Mouse (Mus musculus) splenic B cell, adult 2 months (primary cell): Measurements from ENCODE around the gene A2ml1.
"Not testable (repeated sequence)": the region's sequence is repeated elsewhere in the genome, so short reads cannot be mapped to it uniquely, and the experiment has no call there.

ENCODE experiments used
- DNase-seq: peaks from one replicate; pipeline ENCODE4 v3.0.0-alpha.2; 2011; ENCODE audit warnings: low read depth, low spot score
- H3K27me3 ChIP-seq: 2 replicates; pipeline ENCODE4 v1.6.1; 2012; ENCODE audit warnings: mild to moderate bottlenecking, low read length, moderate library complexity, mixed read lengths; ENCODE audit not compliant: control insufficient read depth, poor library complexity, insufficient read depth, severe bottlenecking
- H3K36me3 ChIP-seq: 2 replicates; pipeline ENCODE4 v1.6.1; 2012; ENCODE audit warnings: mild to moderate bottlenecking, low read length, moderate library complexity, mixed read lengths; ENCODE audit not compliant: control insufficient read depth, poor library complexity, insufficient read depth, severe bottlenecking

A2ml1 gene

DNA sequence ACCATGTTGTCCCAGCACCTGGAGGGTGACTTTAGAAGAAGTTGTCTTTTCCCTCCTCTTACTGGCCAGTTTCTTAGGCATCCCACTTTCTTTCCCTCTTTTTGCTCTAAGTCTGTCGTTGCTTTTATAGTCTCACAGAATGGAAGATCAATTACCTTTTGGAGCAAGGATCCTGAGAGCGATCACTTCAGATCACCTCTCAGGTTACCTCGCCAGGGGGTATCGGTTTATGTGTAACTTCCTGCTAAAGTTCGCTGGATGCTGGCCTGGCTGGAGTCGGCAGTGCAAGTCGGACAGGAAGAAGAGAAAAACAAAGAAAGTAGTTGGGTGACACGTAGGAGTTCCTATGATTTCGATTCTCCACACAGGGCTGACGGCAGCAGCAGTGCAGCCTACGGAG, at the start of gene A2ml1:
TSS of gene A2ml1 (minus strand) at position 101 of the 400 bp plus-strand sequence.
- DNase-seq, result no peak
- H3K36me3 ChIP-seq, result no peaks in the 10 kb centered on the region
- H3K27me3 ChIP-seq, result no peaks in the 10 kb centered on the region

DNA sequence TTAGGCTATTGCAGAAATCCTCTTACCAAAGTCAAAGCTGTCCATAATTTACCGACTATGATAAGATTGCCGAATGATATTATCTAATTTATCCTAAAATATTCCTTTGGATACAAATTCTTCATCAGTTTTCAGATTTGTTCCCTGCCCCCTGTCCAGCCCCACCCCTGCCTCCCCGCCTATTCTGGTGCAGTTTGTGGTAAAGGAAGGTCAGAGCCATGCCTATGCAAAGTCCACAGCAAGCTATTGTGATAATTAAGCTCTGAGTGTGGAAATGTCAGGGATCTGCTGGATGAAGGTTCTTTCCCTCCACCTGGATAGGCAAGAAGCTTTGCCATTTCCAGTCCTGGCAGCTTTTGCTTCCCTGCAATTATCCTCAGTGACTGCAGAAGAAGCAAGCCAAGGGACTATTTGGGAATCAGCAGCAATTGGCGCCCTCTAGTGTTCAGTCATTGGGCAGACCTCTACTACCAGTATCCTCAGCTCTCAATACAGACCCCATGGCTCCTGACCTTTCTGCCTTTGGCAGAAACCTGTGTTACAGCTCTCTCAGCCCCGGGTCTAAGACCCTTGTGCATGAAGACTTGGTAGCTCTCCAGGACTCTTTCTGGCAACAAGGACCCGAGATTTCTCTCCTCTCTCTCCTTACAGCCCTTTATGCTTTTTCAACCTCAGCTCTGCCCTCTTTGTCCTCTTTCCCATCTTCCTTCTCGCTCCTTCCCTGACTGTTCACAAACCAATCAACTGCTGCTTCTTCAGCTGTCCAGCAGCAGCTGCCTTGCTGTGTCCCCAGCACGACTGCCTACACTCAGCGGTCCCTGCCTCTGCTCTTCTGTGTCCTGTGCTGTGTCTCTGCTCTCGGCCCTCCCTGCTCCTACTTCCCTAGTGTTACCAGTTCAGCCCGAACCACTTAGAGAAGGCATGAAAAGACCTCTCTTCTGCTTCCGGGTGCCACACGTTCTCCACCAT, 48.6 kb upstream of the A2ml1 start:
- DNase-seq, result peak; percentile 63
- not testable (repeated sequence) for H3K36me3 ChIP-seq, H3K27me3 ChIP-seq

DNA sequence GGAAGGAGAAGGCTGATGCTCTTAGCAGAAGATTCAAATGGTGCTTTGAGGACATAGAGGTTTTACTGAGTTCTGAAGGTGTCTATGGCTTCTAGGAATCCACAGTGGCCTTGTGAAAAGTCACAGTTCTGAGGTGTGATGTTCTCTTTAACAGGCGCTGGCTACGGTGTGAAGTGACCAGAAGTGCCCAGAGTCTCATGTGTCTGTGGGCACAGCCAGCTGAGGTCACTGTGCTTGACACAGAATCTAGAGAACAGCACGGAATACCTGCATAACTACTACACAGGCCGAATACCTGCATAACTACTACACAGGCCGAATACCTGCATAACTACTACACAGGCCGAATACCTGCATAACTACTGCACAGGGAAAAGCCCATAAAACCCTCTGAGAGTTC, 43.8 kb upstream of the A2ml1 start:
- DNase-seq, H3K27me3 ChIP-seq, H3K36me3 ChIP-seq: not testable (repeated sequence)

DNA sequence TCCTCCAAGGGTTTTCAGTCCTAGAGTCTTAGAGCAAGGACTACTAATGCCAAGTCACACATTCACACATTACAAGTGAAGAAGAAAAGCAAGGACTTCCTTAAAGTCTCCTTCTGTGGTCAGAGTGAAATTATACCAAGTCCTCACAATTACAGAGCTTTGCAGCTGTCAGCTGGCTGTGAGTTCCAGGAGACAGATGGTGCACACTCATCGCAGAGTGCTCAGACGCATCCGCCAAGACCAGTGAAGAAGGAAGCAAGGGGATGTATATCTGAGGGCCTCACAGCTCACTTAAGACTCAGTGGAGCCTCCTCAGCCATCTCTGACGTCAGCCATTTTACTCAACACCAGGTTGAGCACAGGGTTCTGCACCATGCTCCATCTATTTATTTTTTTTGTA, 43.0 kb upstream of the A2ml1 start:
- no peaks in the 10 kb centered on the region for H3K36me3 ChIP-seq
- no peaks in the 10 kb centered on the region for H3K27me3 ChIP-seq
- DNase-seq, result no peak

DNA sequence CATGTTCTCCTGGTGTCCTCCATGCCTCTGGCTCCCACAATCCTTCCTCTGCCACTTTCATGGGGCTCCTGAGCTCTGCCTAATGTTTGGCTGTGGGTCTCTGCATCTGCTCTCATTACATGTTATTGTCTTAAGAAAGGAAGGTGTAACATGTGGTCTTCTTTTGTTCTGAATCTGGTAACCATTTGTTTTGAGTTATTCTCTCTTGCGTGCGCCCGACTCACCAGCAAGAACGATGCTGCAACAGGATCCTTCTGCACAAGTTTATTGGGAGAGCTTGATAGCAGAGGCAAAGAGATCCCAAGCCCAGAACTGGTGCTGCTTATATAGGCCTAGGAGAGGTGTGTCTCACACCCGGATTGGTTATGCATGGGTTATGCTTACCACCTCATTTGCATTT, 42.0 kb upstream of the A2ml1 start, which contains the start of gene Klrb1a:
TSS of gene Klrb1a (minus strand) at position 101 of the 400 bp plus-strand sequence.
- H3K27me3 ChIP-seq, DNase-seq, H3K36me3 ChIP-seq: not testable (repeated sequence)

DNA sequence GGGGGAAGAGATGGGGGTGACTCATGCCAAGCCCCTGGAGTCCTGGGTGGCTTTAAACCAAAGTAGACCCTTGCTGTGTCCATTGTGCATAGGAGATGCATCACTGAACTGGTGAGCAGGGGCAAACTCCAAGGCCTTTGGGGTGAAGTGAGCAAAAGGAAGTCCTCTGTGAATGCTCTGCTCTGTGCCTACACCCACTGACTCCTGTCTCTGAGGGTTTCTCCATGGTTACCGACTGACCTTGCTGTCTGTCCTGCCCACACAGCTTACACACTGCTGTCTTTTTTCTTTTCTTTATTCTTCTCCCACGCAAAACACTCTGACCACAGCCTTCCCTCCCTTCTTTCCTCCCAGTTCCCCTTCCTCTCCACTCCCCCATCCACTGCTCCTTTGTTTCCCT, 41.3 kb upstream of the A2ml1 start:
- no peak for DNase-seq
- Histone ChIP-seq H3K27me3 (no peaks in the 10 kb centered on the region), H3K36me3 (no peaks in the 10 kb centered on the region)

DNA sequence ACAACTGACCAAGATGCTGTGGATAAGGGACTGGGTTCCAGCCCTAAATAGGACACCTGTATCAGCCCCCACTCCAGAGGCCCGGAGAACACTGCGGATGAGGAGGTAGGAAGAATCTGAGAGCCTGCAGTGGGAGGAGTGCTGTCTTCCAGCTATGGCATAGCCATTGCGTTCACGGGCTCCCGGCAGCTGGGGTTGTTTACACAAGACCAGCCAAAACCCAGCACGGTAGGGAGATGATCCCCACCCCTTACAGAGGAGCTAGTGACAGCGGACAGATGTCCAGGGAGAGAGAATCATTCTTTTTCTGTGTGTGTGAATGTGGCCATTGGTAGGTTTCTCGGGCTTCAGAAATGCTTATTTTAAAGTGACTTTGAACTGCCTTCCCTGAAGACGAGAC, 24.9 kb upstream of the A2ml1 start:
- Histone ChIP-seq H3K27me3 (no peaks in the 10 kb centered on the region), H3K36me3 (no peaks in the 10 kb centered on the region)
- DNase-seq, result no peak

DNA sequence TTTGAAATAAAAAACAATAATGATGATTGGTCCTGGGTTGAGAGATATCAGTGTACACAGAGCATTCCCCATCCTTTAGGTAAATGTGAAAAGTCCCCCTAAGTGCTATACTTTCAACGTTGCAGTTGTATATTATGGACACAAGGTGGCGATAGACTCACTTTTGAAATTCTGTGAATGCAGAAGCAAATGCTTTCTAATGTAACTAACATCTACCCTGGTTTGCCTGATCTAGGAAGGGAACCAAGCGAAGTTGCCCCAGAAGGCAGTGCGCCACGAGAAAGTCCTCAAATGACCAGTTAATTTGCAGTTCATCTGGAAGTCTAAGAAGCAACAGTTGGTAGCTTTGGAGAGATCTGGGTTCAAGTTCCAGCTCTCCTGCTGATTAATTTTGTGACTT, 23.1 kb upstream of the A2ml1 start:
- Histone ChIP-seq H3K27me3 (no peaks in the 10 kb centered on the region), H3K36me3 (no peaks in the 10 kb centered on the region)
- peak; percentile 73 for DNase-seq

DNA sequence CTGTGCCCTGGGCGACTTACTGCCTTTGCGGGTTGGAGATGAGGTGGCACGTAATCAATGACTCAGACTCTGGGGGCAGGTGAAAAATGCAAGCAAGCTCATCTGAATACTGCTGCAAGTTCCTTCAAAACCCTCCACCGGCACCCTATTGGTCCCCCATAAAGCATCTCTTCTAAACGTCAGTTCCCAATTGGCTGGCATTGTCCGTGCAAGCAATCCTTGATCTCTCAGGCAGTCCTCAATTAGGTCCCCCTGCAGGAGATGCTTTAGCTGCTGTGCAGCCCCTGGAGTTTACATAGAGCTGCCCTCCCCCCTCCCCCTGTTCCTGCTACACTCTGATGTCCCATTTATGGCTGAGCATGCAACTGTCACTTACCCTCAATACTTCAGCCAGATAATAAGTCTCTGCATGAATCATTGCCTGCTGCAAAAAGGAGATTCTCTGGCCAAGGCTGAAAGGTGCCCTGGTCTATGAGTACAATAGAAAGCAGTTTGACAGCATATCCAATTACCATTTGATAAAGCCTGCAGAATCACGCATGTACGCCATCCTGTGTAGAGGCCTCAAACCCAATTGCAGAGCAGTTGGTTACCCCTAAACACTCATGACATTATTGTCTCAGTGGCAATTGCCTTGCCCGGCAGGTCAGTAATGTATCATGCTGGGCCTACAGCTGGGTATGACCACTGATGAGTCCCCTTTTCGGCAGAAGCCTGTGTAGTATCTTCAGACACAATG, 21.2 kb upstream of the A2ml1 start:
- no peak for DNase-seq
- Histone ChIP-seq H3K27me3 (no peaks in the 10 kb centered on the region), H3K36me3 (no peaks in the 10 kb centered on the region)

DNA sequence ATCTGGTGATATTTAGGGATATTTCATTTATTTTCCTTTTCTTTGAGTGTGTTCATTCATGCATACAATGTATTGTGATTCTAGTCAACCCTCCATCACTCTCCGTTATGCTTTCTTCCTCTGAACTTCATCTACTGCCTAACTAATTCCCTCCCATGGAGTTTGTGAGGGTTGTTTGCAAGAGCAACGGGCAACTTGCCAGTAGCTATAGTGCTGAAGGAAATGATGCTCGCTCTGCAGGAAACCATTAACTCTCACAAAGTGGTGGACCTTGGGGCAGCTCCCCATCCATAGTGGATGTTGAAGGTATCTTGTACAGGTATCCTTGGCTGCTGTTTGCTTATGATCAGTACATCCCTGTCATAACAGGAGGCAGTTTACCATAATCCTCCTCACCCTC, 20.6 kb upstream of the A2ml1 start:
- Histone ChIP-seq H3K36me3 (no peaks in the 10 kb centered on the region), H3K27me3 (no peaks in the 10 kb centered on the region)
- DNase-seq, result no peak

DNA sequence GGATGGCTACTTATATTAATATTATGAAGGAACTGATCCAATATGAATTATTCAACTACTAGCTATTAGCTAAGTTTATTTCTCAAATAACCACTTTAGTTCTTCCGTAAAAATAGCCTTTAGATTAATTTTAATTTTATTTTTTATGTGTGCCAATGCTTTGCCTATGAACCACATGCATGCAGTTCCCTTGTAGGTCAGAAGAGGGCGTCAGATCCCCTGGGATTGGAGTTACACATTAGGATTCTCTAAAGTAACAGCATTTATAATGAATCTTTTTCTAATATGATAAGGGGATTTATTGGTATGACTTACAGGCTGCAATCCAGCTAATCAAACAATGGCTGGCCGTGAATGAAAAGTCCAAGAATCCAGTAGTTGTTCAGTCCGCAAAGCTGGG, 18.1 kb upstream of the A2ml1 start:
- no peaks in the 10 kb centered on the region for H3K27me3 ChIP-seq
- DNase-seq, result peak; percentile 50
- no peaks in the 10 kb centered on the region for H3K36me3 ChIP-seq

DNA sequence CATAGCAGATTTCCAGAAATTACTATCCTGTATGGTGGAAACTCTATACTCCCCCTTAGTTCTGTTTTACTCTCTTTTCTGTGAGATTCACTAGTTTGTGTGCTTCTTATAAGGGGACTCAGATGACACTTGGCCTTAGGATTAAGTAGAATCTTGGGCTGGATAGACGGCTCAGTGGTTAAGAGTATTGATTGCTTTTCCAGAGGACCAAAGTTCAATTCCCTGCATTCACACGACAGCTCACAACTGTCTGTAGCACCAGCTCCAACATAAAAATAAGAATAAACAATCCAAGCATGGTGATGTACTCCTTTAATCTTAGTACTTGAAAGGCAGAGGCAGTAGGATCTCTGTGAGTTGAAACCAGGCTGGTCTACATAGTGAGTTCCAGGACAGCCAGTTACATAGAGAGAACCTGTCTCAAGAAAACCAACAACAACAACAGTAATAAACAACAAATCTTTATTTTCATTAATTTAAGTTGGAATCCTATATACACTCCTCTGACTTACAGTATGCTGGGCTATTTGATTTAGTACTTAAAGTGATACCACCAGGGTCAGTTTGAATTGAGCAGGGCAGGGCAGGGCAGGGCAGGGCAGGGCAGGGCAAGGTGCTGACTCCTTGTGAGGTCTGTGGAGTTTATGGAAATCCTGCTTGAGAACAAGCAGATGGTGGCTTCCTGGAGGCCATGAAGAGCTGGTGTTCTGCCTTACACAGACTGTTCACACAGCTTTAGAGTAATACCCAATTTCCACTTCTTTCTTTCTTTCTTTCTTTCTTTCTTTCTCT, 17.0 kb upstream of the A2ml1 start:
- no peak for DNase-seq
- Histone ChIP-seq H3K36me3 (no peaks in the 10 kb centered on the region), H3K27me3 (no peaks in the 10 kb centered on the region)

DNA sequence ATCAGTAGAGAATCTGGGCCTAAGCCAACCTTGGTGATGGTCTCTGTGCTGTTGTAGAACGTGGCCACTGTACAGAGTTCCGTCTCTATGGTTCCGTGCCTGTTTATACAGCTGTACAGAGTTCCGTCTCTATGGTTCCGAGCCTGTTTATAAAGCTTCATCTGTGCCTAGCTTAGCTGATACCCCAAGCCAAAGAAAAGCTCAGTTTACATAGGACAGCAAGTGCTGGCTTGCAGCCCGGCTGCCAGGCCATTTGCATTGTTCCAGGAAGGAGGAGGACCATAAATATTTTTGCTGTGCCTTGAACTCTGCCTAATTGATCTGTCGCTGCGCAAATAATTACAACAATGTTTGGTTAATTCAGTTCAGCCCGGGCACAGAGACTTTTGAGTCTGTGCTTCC, 15.7 kb upstream of the A2ml1 start:
- Histone ChIP-seq H3K27me3 (no peaks in the 10 kb centered on the region), H3K36me3 (no peaks in the 10 kb centered on the region)
- DNase-seq, result no peak

DNA sequence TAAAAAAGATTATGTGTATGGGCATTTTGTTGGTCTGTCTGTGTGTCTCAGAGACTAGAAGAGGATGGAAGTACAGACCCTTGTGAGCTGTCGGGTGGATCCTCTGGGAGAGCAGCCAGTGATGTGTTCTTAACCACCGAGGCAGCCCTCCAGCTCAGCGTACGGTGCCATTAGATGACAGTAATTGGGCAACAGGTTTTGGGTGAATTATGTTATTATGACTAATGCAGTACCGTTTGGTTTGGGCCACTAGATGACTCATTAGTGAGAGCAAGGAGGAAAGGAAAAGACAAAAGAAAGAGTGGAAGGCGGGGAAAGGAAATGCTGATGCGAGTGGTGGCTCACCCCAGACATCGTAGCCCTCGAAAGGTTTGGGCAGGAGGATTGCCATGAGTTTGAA, 13.2 kb upstream of the A2ml1 start:
- no peaks in the 10 kb centered on the region for H3K36me3 ChIP-seq
- no peak for DNase-seq
- no peaks in the 10 kb centered on the region for H3K27me3 ChIP-seq

DNA sequence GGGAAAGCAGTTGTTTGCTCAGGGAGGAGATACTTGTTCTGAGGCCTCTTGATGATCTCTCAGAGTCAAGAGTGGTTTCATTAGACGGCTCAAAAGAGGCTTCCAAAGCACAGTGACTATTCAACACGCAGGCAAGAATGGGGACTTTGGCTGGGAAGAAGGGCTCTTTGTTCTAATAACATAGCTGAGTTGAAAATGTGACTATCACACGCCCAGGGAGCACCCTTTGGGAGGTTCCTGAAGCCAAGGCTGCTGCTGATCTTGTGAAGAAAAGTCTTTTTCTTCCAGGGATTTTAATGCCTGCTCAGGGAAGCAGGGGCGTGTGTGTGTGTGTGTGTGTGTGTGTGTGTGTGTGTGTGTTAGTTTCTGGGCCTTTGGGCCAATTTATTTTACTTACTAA, 8.0 kb upstream of the A2ml1 start:
- Histone ChIP-seq H3K27me3 (no peaks in the 10 kb centered on the region), H3K36me3 (no peaks in the 10 kb centered on the region)
- no peak for DNase-seq
